Mouse (Mus musculus): ENCODE results near the gene R3hdm2.

The R3hdm2 gene

DNA sequence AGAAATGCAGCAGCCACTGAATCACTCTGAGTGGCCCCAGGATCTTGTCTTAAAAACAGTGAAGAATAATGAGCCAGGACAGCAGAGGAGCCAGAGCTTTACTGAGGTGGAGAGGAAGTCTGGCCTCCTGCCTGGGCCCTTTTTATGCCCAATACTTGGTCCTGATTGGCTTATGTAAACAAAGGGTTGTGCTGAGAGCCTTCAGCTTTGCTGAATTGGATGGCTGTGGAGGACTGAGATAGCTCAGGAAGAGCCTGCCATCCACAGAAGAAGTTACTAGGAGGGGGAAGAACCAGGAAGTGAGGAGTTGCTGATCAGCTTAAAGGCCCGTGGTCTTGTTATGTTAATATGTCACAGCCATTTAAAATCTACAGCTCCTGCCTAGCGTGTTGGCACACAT lies 46.5 kb downstream of the R3hdm2 start:
- DNase-seq = peak; percentile 26

DNA sequence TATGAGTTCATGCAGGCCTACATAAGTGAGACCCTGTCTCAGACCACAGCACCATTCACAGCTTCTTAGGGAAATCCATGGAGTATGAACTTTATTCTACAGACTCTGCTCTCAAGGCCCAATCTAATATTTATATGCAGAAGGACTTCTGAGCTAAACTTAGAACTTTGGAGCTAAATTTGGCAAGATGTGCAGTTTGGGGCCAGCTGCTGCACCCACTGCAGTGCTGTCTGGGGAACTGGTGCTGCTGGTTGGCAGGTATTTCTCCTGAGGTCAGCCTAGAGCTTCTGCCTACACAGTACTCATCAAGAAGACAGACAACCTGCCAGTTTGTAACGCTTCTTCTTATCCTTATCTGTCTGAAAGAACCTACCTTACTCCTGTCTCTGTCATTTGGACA lies 47.0 kb downstream of the R3hdm2 start:
- no peak for DNase-seq

DNA sequence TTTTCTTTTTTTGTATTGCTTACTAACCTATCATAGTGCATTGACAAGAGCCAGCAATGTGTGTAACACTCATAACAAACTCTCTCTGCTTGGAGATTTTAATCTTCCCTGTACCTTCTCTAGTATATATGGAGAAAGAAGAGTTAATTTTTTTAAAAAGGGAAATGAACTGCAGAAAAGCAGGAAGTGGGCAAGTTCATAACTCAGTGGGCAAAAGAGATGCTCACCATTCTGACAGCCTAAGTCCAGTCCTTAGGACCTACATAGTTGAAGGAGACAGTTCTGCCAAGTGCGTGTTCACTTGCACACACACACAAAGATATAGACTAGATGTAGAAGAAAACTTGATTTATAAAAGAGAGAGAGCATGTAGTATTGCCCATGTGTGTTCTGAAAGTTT lies 47.9 kb downstream of the R3hdm2 start:
- DNase-seq = no peak

DNA sequence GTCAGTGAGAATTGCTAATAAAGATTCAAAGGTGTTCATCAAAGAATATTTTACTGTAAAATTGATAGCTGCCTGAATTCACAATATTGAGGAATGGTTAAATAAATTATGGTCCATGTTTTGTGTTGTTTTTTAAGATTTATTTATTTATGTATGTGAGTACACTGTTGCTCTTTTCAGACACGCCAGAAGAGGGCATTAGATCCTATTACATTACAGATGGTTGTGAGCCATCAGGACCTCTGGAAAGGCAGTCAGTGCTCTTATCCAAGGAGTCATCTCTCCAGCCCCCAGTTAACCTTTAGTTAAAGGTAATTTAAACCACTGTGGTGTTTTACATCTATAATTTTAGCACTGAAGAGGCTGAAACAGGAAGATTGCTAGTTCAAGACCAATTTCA lies 49.4 kb downstream of the R3hdm2 start:
- no peak for DNase-seq

DNA sequence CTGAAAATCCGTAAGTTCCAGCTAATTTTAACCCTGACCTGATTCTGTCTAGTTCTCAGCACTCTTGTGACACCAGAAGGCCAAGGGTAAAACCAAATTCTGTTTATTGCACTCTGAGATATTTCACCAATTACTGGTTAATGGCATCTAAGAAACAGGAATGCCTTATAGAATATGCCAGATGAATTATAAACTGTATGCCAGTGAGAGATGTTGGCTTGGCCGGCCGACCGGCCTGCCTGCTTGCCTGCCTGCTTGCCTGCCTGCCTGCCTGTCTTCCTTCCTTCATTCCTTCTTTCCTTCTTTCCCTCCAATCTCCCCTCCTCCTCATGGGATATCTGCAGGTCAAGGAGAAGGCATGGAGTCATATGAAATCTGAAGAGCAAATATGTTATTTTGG lies 52.3 kb downstream of the R3hdm2 start:
- DNase-seq = no peak

DNA sequence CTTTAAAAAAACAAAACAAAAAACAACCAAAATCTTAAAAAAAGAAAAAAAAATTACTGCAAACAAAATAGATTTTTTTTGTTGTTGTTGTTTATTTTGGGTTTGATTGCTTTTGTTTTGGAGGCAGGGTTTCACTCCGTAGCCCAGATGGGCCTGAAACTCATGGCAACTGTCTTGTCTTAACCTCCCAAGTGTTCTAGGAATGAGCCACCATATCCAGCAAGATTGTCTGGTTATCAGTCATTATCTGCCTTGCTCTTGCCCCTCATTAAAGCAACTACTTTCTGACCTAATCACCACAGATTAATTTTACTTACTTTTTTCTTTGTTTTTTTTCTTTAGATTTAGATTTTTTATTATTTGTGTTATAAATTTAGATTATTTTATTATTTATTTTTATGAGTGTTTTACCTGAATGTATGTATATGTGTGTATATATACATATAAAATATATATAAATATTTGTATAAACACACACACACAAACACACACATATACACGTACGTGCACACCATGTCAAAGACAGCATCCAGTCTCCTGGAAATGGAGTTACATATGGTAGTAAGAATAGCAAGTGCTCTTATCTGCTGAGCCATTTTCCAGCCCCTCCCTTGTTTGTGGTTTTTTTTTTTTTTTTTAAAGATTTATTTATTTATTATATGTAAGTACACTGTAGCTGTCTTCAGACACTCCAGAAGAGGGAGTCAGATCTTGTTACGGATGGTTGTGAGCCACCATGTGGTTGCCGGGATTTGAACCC lies 57.4 kb downstream of the R3hdm2 start:
- no peak for DNase-seq

DNA sequence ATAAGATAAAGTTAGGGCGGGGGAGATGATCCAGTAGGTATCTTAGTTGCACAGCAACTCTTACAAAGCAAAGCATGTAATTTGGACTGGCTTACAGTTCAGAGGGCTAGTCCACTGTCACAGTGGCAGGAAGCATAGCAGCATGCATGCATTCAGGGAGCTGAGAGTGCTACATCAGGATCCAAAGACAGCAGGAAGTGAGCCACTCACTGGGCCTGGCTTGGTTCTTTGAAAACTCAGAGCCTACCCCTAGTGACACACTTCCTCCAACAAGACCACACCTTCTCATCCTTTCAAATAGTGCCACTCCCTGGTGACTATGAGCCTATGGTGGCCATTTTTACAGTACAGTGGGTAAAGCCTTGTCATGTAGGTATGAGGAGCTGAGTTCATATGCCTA lies 73.6 kb downstream of the R3hdm2 start:
- no peak for DNase-seq

DNA sequence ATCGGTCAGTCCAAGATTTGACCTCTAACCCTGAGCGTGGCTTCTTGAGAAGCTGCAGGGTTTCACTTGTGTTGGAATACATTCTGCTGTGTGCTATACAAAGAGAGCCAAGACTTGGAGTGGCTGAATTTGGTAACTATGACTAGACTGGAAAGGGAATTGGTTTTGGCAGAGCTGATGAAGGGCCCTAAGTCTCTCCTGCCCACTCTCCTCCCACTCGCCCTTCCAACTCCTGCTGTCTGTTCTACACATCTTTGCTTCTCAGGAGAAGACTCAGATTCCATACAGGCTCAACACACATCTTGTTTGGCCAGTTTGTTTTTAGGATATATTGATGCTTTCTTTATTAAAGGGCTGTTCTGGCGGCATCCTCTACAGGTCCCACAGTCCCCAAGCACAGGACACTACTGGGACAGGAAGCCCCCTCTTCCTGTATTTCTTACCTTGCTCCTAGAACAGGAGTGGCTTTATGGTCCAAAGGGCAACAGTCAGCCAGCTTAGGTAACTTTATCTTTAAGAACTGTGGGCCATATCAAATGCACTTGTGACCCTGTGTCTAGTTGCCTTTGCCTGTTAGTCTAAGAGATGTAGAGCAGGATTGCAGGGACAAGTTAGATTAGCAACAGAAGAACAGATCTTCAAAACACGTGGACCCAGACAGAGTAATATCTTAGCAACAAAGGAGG lies 82.4 kb downstream of the R3hdm2 start:
- DNase-seq = no peak

DNA sequence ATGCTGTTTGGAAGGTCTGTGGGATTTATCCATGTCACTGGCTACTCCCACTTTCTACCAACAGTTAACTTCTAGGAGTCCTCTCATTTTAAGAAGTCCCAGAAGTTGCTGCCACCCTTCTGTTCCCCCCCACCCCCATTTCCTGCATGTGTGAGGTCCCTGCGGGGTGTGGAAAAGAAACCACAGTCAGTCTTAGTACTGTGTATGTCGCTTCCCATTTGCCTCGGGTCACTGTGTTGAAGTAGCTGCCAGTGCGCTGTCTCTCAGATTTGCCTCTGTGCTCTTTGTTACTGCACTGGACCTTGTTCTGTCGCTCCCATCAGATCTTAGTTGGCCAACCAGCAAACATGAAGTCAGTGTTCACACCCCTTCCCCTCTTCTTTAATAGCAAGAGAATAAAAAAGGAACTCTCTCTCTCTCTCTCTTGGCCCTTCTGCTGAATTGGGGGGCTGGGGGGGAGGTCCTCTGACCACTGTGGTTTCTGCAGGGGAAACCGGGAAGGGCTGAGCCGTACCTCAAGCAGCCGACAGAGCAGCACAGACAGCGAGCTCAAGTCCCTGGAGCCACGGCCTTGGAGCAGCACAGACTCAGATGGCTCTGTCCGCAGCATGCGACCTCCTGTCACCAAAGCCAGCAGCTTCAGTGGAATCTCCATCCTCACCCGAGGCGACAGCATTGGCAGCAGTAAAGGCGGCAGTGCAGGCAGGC lies 91.3 kb downstream of the R3hdm2 start:
- no peak for DNase-seq

DNA sequence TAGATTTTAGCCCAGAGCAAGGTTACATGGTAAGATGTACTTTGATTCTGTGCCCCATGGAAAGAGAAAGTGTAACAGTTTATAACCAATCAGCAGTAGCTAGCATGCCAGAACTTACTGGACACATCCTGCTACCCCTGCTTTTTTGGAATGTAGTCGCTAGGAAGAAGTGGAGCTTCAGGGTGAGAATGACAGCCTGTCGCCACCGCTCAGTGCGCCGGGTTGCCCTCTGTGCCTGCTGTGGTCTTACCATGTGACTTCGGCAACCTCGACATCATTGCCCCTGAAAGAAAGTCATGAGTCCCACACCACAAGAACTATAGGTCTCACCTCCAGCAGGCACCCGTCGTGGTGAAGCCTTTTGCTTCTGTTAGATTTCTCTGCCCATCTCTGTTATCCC lies 92.6 kb downstream of the R3hdm2 start:
- DNase-seq = no peak

DNA sequence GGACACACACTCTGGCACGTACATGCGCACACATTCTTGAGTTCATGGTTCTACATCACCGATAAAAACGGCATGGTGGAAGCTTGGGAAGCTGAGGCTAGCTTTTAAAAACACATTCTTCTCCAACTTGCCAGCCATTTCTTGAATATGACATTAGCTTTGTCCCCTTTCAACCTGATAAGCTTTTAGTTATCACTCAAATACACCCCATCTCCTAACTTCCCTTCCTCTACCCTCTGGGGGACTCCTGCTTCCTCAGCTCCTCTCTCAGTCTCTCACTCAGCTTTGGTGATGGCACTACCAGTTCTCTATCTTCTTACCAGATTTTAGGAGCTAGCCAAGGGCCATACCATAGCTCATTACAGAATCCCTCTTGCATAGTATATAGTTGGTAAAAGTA lies 95.0 kb downstream of the R3hdm2 start:
- DNase-seq = no peak

DNA sequence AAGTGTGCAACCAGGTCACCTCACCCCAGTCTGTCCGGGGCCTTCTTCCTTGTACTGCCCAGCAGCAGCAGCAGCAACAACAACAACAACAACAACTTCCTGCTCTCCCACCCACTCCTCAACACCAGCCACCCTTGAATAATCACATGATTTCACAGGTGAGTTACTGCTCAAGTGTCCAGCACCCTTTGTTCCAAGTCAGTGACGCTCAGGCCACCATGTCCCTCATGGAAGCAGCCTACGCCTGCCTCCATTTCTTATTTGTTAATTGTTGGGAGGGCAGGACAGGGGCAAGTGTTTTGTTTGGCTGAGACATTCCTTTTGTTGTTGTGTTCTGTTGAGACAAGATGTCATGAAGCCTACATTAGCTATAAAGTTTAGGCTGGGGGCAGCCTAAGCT lies 96.4 kb downstream of the R3hdm2 start:
- no peak for DNase-seq

DNA sequence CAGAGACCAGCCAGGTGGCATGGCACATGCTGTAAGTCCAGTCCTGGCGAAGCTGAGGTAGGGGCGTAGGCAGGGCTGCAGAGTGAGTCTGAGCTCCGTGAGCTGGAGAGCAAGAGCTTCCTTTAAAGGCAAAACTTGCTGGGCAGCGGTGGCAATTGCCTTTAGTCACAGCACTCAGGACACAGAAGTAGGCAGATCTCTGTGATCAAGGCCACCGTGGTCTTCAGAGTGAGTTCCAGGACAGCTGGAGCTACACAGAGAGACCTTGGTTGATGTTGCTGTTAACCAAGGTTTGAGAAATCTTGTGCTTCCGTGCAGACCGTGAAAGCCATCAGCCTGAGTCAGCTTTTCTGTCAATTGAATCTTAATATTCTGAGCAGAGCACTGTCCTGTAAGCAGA lies 97.2 kb downstream of the R3hdm2 start:
- no peak for DNase-seq

DNA sequence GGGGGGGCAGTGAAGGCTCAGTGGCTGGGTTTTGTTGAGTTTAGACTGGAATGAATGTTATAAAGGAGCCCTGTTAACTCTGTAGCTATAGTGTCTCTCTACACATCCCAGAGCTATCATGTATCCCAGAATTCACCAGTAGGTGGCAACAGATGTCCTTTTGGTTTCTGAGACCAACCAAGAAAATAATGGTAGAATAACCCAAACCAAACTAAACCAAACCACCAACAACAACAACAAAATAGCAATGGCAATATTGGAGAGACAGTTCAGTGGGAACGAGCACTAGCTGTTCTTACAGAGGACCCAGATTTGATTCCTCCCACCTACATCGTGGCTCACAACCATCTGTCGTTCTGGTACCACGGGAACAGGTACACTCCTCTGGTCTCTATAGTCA lies 99.0 kb downstream of the R3hdm2 start:
- peak in 1 of 2 experiments; percentile 62 for DNase-seq

DNA sequence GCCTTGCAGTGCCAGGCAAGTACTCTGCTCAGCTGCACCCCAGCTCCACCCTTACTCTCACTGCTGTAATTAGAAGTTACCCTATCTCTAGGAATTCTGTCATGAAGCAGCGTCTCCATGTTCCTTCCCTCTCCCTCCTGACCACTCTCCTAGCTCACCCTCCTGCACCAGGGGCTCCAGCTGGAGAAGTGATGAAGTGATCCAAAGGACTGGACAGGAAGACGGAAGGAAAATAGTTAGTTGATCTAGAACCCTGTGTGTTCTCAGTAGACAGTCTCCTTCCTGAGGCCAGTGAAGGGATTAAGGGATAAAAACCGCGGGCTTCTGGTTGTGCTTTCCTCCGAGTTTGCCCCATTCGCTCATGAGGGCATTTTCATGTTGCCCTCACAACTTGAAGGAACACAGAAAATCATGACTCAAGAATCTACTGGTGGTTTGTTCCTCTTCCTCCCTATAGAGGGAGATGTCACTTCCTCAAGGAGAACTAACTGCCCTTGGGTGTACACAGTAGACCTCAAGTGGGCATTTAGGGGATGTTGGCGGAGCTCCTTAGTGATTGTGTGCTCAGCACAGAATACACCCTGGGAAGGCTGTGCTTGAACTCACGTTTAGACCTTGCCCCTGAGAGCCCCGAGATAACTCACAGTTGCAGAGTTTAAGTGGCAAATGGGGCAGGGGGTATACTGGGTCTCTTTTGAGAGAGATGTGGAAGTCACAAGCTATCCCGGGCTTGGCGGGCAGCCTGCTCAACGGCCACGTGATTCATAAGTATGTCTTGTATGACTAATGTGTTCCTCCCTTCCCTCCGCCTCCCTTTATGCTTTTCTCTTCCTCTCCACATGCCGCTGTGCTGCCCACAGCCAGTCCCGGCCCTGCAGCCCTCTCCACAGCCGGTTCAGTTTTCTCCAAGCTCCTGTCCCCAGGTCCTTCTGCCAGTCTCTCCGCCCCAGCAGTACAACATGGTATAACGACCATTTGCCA lies 101.0 kb downstream of the R3hdm2 start:
- DNase-seq = no peak

DNA sequence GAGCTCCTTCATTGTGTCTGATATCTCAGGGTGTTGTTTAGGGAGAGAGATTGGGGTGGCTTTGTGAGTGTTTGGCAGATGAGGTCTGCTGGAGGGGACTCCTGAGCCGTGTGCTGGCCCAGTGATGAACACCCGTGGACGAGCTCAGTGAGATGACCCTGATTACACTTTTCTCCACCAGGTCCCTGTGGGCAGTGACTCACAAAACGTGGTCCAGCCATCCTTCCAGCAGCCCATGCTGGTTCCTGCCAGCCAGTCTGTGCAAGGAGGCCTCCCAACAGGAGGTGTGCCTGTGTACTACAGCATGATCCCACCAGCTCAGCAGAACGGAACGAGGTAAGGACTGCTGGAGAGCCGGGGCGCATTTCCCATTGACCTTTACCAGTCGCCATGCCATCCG lies 105.1 kb downstream of the R3hdm2 start:
- no peak for DNase-seq

DNA sequence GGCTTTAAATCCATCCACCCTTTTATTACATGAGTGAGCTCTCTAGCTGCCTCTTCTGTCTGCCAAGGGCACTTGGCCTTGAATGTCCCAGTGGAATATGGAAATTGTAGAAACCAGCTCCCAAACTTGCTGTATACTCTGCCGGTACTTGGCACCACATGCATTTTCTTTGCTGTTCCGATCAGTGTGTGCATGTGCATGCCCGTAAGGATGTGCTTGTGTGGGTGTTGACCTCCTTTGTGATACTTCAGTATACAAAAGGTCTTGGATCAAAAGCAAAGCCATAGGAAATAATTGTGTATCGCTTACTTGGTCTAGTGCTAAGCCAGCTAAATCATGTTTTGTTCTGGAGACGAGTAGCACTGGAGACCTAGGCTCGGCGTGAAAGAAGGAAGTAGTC lies 108.7 kb downstream of the R3hdm2 start:
- DNase-seq = no peak

DNA sequence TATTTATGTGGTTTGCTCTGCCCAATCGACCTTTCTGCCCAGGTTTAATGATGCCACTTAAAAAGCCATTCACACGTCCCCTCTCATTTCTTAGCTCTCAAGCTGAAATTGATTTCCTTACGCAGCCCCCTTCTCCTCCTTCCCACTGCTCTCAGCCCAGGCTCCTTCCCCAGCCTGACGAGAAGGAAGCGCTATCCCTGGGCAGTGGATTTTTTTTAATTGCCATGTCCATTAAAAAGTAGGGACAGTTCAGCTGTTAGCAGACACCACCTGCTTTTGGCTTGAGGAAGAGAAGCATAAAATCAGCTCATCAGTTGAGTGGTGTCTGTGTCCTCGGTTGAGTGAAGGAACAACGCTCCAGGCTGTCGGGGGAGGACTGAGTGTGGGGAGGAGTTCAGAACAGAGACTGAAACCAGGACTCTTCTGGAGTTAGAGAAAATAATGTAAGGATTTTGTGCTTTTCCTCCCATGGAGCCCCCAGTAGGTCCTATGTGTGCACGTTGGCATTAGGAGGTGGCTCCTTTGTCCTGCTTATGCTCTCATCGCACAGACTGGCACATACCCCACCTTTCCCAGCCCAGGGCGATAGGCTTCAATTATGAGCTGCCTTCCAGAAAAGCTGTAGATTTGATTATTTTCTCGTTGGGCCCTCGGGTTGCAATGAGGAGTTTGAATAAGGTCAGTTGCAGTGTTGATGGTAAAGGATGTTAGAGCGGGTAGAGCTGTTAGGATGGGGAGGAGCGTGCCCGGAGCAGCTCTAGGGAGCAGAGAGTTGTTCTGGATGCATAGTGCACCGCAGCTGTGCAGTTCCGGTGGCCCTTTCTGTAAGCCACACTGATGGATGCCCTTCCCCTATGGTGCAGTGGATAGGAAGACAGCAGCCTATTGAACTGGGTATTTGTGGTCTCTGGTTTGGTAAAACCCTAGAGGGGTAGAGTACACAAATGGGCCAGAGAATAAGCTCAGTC lies 110.3 kb downstream of the R3hdm2 start:
- DNase-seq = no peak

DNA sequence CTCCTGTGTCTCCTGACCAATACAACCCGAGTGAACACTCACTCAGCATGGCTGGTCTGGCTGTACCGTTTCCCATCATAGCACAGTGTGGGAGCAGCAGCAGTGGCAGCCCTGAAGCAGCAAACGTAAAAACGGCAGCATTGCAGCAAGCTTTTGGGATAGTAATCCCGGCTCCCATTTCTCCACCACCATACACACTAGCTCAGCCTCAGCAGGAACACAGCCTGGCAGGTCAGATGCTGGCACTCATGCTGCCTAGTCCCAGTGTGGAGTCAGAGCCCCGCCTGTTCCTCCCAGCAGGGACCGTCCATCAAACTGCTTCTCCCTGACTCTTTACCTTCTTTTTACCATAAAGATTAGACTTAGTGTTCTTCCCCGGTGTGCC lies 111.0 kb downstream of the R3hdm2 start:
- peak in 1 of 2 experiments; percentile 45 for DNase-seq

DNA sequence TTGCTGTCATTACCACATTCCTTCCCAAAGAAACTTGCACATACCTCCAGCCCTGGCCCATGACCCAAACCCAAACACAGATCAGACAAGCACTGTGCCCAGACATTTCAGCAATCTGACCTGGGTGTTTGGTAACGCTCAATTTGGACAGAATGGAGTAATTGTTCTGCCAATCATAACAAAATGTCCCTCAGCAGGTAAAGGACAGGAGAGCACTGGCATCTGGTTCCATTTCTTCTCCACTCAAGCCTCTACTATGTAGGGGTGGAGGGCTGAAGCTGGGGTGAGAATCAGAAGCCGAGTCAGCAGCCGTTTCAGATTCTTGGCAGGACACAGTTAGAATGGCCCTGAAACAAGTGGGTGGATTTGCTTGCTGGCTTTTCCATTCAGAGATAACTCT lies 112.0 kb downstream of the R3hdm2 start:
- no peak for DNase-seq

DNA sequence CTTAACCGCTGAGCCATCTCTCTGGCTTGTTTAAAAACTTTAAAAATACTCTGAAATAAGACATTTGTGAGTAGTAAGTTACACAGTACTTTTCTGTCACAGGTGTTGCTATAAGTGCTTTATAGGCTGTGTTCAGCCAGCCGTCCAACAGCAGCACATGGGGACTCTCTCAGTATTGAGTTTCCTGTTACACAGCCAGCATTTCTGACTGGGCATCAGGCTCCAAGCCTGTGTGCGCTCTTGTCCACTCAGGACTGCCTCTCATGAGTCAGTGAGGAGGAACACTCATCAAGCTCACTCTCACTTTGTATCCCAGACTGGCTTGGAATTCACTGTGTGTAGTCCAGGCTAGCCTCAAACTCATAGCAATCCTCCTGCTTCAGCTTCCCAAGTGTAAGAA lies 116.0 kb downstream of the R3hdm2 start:
- DNase-seq = no peak

DNA sequence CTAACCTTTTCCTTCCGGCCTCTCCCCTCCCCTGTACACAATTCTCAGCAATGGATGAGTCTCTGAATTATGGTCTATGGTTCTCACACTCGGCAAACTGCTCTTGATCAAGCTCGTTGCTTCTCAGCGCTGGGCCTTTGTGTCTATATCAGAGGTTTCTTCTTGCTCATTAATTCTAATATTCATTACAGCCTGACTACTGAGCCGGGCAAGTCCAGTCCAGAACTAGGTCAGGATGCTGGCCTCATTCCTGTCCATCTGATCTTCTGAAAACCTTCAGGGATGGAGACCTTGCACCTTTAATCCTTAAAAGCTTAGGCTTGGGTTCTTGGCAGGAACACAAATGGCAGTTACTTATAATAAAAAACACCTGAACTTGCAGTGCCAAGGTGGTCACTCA lies 119.4 kb downstream of the R3hdm2 start:
- peak in 1 of 2 experiments; percentile 32 for DNase-seq

Measured in cerebellum, postnatal 36 days (tissue).